Mouse (Mus musculus): ENCODE measurements around the gene Tmem259. TPM values are rescaled to one million over a fixed set of nuclear protein-coding genes. Genes with fewer than 3 reads are reported as not detected.

The Tmem259 gene
- polyA plus RNA-seq, 1 experiment: 181 TPM

- no peak for DNase-seq (ENCODE audit: extremely low spot score in 1 of 2, low spot score in 1 of 2)
Measured at GRCm38 (mm10) chr10:79937775-79938526, 46.2 kb downstream of the Tmem259 start.

- DNase-seq (ENCODE audit: extremely low spot score in 1 of 2, low spot score in 1 of 2): no peak
Measured at GRCm38 (mm10) chr10:79936911-79937441, 47.2 kb downstream of the Tmem259 start.

GRCm38 (mm10) chr10:79936284-79936910, 47.7 kb downstream of the Tmem259 start:
- DNase-seq (ENCODE audit: extremely low spot score in 1 of 2, low spot score in 1 of 2): no peak

- no peak for DNase-seq (ENCODE audit: extremely low spot score in 1 of 2, low spot score in 1 of 2)
Measured at GRCm38 (mm10) chr10:79934794-79935569, 49.1 kb downstream of the Tmem259 start.

- DNase-seq (ENCODE audit: extremely low spot score in 1 of 2, low spot score in 1 of 2): peak in 1 of 2 experiments; percentile 68
Measured at GRCm38 (mm10) chr10:79934272-79934721, 49.8 kb downstream of the Tmem259 start.

- no peak for DNase-seq (ENCODE audit: extremely low spot score in 1 of 2, low spot score in 1 of 2)
Measured at GRCm38 (mm10) chr10:79933861-79934260, 50.3 kb downstream of the Tmem259 start.

GRCm38 (mm10) chr10:79933145-79933679, 50.9 kb downstream of the Tmem259 start:
- DNase-seq (ENCODE audit: extremely low spot score in 1 of 2, low spot score in 1 of 2): no peak

GRCm38 (mm10) chr10:79932736-79933135, 51.4 kb downstream of the Tmem259 start:
- DNase-seq (ENCODE audit: extremely low spot score in 1 of 2, low spot score in 1 of 2): no peak

- DNase-seq (ENCODE audit: extremely low spot score in 1 of 2, low spot score in 1 of 2): no peak
Measured at GRCm38 (mm10) chr10:79931797-79932196, 52.3 kb downstream of the Tmem259 start.

- DNase-seq (ENCODE audit: extremely low spot score in 1 of 2, low spot score in 1 of 2): no peak
Measured at GRCm38 (mm10) chr10:79930826-79931186, 53.3 kb downstream of the Tmem259 start.

- DNase-seq (ENCODE audit: extremely low spot score in 1 of 2, low spot score in 1 of 2): no peak
Measured at GRCm38 (mm10) chr10:79929967-79930825, 53.9 kb downstream of the Tmem259 start.

- no peak for DNase-seq (ENCODE audit: extremely low spot score in 1 of 2, low spot score in 1 of 2)
Measured at GRCm38 (mm10) chr10:79928907-79929701, 55.0 kb downstream of the Tmem259 start.

GRCm38 (mm10) chr10:79928030-79928694, 56.0 kb downstream of the Tmem259 start:
- DNase-seq (ENCODE audit: extremely low spot score in 1 of 2, low spot score in 1 of 2): no peak

- DNase-seq (ENCODE audit: extremely low spot score in 1 of 2, low spot score in 1 of 2): peak in 1 of 2 experiments; percentile 42
Measured at GRCm38 (mm10) chr10:79927324-79928029, 56.7 kb downstream of the Tmem259 start.

GRCm38 (mm10) chr10:79926491-79927323, 57.4 kb downstream of the Tmem259 start, which contains the start of gene Arid3a:
Arid3a (plus strand) TSS chr10:79927043.
- peak; percentile 74 to 90 for DNase-seq (ENCODE audit: extremely low spot score in 1 of 2, low spot score in 1 of 2)

- no peak for DNase-seq (ENCODE audit: extremely low spot score in 1 of 2, low spot score in 1 of 2)
Measured at GRCm38 (mm10) chr10:79925785-79926490, 58.2 kb downstream of the Tmem259 start.
